Mouse (Mus musculus) G1E (cell line): ENCODE measurements around the gene Myoc.

Experiments
- CTCF ChIP-seq: IDR thresholded peaks from 2 replicates; pipeline ENCODE4 v1.5.1; 2012; ENCODE audit warnings: low read depth, low read length, inconsistent platforms, mixed read lengths
- GATA1 ChIP-seq: IDR thresholded peaks from 2 replicates; pipeline ENCODE4 v1.6.1; 2012; ENCODE audit warnings: borderline replicate concordance, low read length, inconsistent platforms, mixed read lengths
- GATA2 ChIP-seq: IDR thresholded peaks from 2 replicates; pipeline ENCODE4 v1.6.1; 2012; ENCODE audit warnings: low read depth, low read length, inconsistent platforms, borderline replicate concordance
- POLR2AphosphoS5 ChIP-seq: IDR thresholded peaks from 2 replicates; pipeline ENCODE4 v1.6.1; 2012; ENCODE audit warnings: low read depth, low read length, inconsistent platforms; ENCODE audit not compliant: insufficient replicate concordance
- TAL1 ChIP-seq: conservative IDR thresholded peaks from 2 replicates; pipeline ENCODE4 v1.6.1; 2012; ENCODE audit warnings: low read depth, low read length, inconsistent platforms, mixed read lengths

- TF ChIP-seq CTCF (no peak), POLR2AphosphoS5 (no peak), GATA2 (no peak), GATA1 (no peak), TAL1 (no peak)
Measured at GRCm38 (mm10) chr1:162590415-162590997, 48.4 kb upstream of the Myoc start.
